Mouse (Mus musculus): ENCODE results near the gene 2010111I01Rik. TPM values are rescaled to one million over a fixed set of nuclear protein-coding genes. Genes with fewer than 3 reads are reported as not detected.

Gene 2010111I01Rik
- polyA plus RNA-seq, 1 experiment from 2014 or later = 30.9 TPM

DNA sequence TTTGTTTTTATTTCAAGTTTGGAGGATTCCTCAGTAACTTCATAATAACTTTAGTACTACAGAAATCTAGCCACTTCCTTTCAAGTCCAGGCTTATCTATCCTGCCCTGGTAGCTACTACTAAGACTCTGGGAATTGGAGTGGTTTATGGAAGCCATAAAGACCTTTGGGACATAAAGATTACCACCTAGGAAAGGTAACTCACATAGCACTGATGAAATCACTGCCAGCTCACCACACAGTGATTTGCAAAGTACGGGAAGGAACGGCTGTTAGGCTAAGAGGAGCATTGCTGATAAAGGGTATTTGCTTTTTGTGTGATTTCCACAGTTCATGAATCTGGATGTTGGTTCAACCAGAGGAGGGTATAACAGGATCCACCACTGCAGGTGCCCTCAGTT, 128.2 kb downstream of the 2010111I01Rik start:
- Histone ChIP-seq H3K9me3 (no peaks in the 10 kb centered on the region), H3K27me3 (no peaks in the 10 kb centered on the region), H3K4me2 (replicated peaks) (no peak overlapping the region), H3K36me3 (no peaks in the 10 kb centered on the region), H3K4me1 (no peaks in the 10 kb centered on the region), H3K27ac (replicated peaks) (no peak overlapping the region), H3K9ac (replicated peaks) (no peak overlapping the region), H3K4me3 (no peak overlapping the region)
- WGBS = 95% methylated on average over 2 of the region's 2 CpGs
- no peak for ATAC-seq (replicated peaks)

DNA sequence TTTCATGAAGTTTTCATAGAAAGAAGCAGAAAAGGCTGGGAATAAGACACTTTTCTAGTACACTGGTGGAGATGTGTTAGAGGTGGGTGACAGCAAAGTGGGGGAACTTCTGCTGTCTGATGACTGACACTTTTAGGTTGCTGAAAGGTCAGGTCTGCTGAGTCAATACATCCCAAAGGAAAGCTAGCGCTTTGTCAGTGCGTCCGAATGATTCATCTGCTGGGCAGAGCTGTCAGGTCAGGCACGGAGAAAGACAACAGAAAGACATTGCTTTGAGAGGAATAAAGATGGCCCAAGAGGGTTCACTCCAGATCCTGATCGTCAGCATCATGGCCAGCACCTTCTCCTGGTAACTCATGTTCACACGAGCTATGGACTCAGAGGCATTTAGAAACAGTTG, 128.9 kb downstream of the 2010111I01Rik start:
- Histone ChIP-seq H3K27me3 (no peaks in the 10 kb centered on the region), H3K9me3 (no peaks in the 10 kb centered on the region), H3K4me1 (no peaks in the 10 kb centered on the region), H3K4me2 (replicated peaks) (no peak overlapping the region), H3K9ac (replicated peaks) (no peak overlapping the region), H3K36me3 (no peaks in the 10 kb centered on the region), H3K27ac (replicated peaks) (no peak overlapping the region), H3K4me3 (no peak overlapping the region)
- ATAC-seq (replicated peaks) = no peak
- 87% methylated on average over 6 of the region's 6 CpGs for WGBS

DNA sequence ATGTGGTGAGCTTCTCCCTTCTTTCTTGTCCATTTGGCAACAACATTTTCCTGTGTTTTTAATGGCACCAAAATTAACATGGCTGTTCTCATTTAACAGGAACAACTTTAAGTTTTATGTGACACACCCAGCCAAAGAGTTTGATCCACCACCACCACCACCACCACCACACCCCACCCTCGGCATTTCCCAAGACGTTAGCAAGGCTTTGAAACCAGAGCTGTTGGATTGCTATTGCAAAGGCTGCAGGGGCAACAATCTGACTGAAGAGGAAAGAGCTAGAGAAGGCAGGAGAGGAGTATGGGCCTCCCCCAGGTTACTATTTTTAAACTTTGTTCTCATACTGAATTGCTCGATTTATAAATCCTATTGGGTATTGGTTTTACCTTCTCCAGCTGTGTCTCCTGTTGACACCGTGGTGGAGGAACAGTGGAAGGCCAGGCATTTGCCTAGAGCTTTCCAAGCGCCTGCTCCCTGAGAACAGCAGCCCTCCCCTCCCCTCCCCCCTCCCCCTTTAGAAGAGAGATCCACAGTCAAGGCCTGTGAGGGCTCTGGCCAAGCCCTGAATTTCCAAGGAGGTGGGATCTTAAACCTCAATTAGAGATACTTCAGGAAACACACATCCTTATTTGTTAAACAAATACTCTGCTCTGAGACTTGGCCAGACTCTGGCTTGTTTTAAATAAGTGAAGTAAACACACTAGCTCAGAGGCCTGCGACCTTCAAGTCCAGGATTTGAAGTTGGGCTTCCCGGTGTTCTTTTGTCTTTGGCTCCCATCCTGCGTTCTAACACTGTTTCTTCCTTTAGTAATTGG, 129.8 kb downstream of the 2010111I01Rik start:
- Histone ChIP-seq H3K4me2 (replicated peaks) (no peak overlapping the region), H3K27me3 (no peaks in the 10 kb centered on the region), H3K4me1 (no peaks in the 10 kb centered on the region), H3K9me3 (no peaks in the 10 kb centered on the region), H3K4me3 (no peak overlapping the region), H3K27ac (replicated peaks) (no peak overlapping the region), H3K36me3 (no peaks in the 10 kb centered on the region), H3K9ac (replicated peaks) (no peak overlapping the region)
- 5% methylated on average over 8 of the region's 8 CpGs for WGBS
- peak; percentile 51 for ATAC-seq (replicated peaks)

DNA sequence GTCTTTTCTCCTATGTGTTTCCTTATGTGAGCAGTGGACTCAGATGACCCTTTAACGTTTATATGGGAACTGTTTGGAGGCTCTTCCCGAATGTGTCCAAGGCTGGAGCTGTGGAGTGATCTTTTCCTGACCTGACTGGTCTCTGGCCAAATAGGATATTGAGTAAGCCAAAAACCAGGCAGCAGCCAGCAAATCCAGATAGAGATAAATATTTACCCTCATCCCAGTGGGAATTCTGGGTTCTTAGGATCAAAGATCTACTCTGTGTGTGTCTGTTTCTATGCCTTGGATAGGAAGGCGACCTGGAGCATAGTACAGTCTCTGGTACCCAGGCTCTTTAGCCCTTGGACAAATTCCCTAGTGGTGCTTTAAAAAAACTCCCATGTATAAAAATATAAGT, 132.1 kb downstream of the 2010111I01Rik start:
- ATAC-seq (replicated peaks) = no peak
- H3K4me3 ChIP-seq = no peak overlapping the region
- no peak overlapping the region for H3K4me2 ChIP-seq (replicated peaks)
- no peak overlapping the region for H3K9ac ChIP-seq (replicated peaks)
- H3K36me3 ChIP-seq = no peaks in the 10 kb centered on the region
- no peaks in the 10 kb centered on the region for H3K4me1 ChIP-seq
- no peak overlapping the region for H3K27ac ChIP-seq (replicated peaks)
- no peaks in the 10 kb centered on the region for H3K27me3 ChIP-seq
- 82% methylated on average over 3 of the region's 3 CpGs for WGBS
- H3K9me3 ChIP-seq = no peaks in the 10 kb centered on the region

DNA sequence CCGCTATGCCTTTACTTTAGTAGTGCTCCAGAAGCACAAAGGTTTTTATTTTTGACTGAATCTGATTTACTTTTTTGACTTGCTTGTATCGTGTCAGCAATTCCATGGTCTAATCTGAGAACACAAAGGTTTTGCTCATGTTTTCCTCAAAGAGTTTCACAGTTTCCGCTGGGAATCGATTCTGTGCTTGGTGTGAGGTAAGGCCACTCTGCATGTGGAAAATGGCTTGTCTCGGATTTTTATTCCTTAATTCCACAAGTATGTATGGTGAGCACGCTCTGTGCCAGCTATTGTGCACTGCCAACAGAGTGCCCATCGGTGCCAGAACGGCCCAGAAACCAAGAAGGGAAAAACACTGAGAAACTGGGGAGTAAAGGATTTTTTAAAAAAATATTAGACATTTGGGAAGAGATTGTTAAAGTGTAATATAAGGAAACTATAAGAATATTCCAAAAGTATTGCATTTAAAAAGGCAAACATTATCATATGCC, 132.8 kb downstream of the 2010111I01Rik start:
- no peaks in the 10 kb centered on the region for H3K4me1 ChIP-seq
- H3K4me2 ChIP-seq (replicated peaks) = no peak overlapping the region
- H3K27ac ChIP-seq (replicated peaks) = no peak overlapping the region
- no peak overlapping the region for H3K4me3 ChIP-seq
- no peaks in the 10 kb centered on the region for H3K9me3 ChIP-seq
- WGBS = 79% methylated on average over 8 of the region's 8 CpGs
- H3K27me3 ChIP-seq = no peaks in the 10 kb centered on the region
- ATAC-seq (replicated peaks) = no peak
- H3K9ac ChIP-seq (replicated peaks) = no peak overlapping the region
- no peaks in the 10 kb centered on the region for H3K36me3 ChIP-seq

DNA sequence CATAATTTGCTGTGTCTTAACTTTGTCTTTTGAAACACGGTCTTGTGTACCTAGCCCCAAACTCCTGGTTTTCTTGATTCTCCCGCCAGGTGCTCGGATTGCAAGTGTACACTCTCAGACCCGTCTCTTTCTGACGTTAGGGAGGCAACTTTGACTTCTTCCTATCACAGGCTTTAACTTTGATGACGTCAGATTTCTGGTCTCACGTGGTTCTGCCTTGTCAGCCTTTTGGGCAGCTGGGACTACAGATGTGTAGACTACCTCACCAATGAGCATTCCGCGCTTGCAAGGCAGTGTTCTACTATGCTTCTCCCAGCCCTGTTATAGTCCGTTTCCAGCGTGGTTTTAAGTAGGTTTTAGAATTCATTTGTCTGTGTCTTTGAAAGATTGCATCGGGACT, 137.1 kb downstream of the 2010111I01Rik start:
- Histone ChIP-seq H3K4me1 (peaks cover 3% of the 10 kb centered on the region; the same call in 1 of the 2 replicates), H3K27me3 (no peaks in the 10 kb centered on the region), H3K9me3 (no peaks in the 10 kb centered on the region), H3K9ac (replicated peaks) (no peak overlapping the region), H3K4me3 (no peak overlapping the region), H3K36me3 (no peaks in the 10 kb centered on the region), H3K27ac (replicated peaks) (no peak overlapping the region), H3K4me2 (replicated peaks) (no peak overlapping the region)
- WGBS = 78% methylated on average over 12 of the region's 12 CpGs
- no peak for ATAC-seq (replicated peaks)

DNA sequence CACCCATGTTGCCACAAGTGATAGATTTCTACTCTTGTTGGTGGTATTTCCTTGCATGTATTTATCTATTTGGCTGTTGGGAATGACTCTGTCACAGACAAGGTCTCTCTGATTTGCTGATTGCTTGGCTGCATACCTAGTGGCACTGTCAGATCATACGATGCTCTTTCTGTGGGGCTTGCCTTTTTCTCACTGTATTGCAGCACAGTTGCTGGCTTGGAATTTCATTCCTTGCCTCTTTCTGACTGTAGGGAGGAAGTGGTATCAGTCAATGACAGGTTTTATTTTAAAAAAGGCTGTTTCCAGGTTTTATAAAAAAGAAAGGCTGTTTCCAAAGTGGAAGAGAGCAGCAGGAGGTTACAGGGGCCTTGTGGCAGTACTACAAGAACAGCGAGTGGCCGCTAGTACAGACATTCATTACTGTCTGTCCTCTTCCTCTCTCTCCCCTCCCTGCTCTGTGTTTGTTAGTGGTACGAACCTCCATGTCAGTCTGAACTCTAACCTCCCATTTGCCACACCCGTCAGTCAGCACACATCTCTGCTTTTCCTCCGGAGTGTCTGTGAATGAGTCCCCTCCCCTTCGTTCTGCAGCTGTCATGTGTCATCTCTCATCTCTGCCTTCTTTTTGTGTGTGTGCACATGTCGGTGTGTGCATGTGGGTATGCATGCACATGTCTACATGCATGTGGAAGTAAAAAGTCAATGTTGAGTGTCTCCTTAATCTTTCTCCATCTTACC, 138.3 kb downstream of the 2010111I01Rik start:
- Histone ChIP-seq H3K9me3 (no peaks in the 10 kb centered on the region), H3K36me3 (no peaks in the 10 kb centered on the region), H3K27me3 (no peaks in the 10 kb centered on the region), H3K9ac (replicated peaks) (no peak overlapping the region), H3K4me3 (no peak overlapping the region), H3K4me1 (peaks cover 3% of the 10 kb centered on the region; the same call in 1 of the 2 replicates), H3K4me2 (replicated peaks) (no peak overlapping the region), H3K27ac (replicated peaks) (no peak overlapping the region)
- no peak for ATAC-seq (replicated peaks)
- WGBS = 70% methylated on average over 8 of the region's 8 CpGs

DNA sequence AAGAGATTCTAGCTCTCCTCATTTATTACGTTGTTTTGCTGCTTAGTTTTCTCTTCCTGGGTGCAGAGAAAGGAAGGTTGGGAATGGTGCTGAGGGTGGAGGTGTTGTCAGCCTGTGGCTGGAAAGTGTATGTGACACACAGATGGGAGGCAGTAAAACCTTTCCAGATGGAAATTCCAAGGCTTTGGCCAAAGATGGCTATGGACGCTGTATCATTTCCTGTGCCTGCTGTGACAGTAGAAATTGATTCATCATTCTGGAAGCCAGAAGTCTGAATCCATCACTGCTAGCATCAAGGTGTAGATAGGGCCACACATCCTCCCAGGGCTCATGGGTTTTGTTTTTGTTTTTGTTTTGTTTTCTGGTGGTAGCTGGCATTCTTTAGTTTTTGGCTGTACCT, 141.9 kb downstream of the 2010111I01Rik start:
- Histone ChIP-seq H3K27ac (replicated peaks) (no peak overlapping the region), H3K9me3 (no peaks in the 10 kb centered on the region), H3K4me1 (peaks cover 3% of the 10 kb centered on the region; the same call in 1 of the 2 replicates), H3K27me3 (no peaks in the 10 kb centered on the region), H3K9ac (replicated peaks) (no peak overlapping the region), H3K4me3 (no peak overlapping the region), H3K36me3 (no peaks in the 10 kb centered on the region), H3K4me2 (replicated peaks) (no peak overlapping the region)
- ATAC-seq (replicated peaks) = no peak
- 90% methylated on average over 2 of the region's 2 CpGs for WGBS

DNA sequence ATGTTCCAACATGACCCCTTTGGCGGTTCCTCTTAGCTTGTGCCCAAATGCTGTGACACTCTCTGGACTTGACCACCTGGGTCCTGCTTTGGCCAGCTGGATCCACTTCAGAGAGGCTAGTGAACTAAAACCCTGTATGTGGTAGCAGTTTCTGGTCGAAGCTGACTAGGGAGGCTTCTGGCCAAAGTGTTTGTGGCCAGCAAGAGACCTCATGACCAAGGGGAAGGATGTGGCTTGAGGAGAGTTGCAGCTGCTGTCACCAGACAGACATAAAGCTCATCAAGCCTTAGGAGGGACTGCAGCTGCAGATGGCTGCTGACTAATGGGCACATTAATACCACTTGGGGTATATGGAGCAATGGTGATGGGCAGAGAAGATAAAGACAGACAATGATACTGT, 143.9 kb downstream of the 2010111I01Rik start:
- Histone ChIP-seq H3K27ac (replicated peaks) (no peak overlapping the region), H3K4me1 (peaks cover 16% of the 10 kb centered on the region), H3K36me3 (no peaks in the 10 kb centered on the region), H3K4me2 (replicated peaks) (no peak overlapping the region), H3K9me3 (no peaks in the 10 kb centered on the region), H3K27me3 (no peaks in the 10 kb centered on the region), H3K4me3 (no peak overlapping the region), H3K9ac (replicated peaks) (no peak overlapping the region)
- ATAC-seq (replicated peaks) = no peak
- WGBS = 79% methylated on average over 2 of the region's 2 CpGs

DNA sequence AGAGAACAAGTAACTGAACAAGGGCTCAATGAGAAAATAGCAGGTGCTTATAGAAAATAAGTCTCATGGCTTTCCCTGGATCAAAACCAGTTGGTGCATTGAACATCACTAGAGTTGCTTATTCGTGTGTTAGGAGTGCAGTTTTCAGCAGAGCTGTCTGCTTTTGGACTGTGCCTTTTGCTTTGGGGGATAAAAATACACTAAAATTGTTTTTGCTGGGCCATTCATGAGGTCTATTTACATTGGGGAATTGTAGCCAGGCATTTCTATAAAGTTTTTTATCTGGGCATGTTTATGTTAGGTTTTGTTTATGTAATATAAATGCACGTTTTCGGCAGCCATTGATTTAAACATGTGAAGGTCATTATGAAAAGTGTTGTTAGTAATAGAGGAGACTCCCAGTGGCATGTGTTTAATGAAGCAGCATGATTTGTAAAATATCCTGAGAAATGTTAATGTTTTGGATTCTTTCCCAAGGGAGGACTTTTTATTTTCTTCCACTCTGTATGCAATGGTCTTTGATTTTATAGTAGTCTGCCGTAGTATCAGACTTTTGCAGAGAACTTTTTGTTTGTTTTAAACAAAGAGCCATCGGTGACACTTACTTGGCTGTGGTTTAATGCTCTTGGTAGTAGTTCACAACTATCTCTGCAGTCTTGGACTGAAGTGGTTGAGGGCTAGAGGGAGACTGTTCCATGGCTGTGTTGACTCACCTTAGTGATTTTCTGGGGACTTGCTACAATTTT, 146.8 kb downstream of the 2010111I01Rik start:
- 53% methylated on average over 5 of the region's 5 CpGs for WGBS
- Histone ChIP-seq H3K9ac (replicated peaks) (no peak overlapping the region), H3K4me1 (peaks cover 16% of the 10 kb centered on the region), H3K27me3 (no peaks in the 10 kb centered on the region), H3K4me3 (no peak overlapping the region), H3K9me3 (no peaks in the 10 kb centered on the region), H3K36me3 (no peaks in the 10 kb centered on the region), H3K27ac (replicated peaks) (no peak overlapping the region), H3K4me2 (replicated peaks) (no peak overlapping the region)
- no peak for ATAC-seq (replicated peaks)

DNA sequence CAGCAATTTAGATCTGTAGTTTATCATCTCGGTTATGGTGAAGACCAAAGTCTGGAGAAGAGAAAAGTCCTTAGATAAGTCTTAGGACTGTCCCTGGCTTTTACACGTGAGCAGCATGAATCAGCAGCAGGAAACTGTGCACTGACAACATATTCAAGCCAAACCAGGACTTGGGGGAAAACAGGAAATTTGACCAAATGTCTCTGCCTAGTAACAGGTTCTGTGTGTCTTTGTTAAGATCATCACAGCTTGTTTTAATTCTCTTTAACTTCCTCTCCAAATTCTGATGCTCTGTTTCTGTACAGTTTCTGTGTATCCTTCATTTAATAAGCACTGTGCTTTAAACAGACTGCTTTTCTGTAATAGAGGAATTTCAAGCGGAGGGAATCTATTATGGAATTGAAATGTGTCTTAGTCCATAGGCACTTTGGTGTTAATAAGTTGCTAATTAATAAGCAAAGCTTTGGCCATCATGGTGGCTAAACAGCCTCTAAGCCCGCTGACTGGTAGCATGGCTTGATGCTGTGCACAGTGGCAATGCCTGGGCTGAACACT, 147.4 kb downstream of the 2010111I01Rik start:
- Histone ChIP-seq H3K36me3 (no peaks in the 10 kb centered on the region), H3K27ac (replicated peaks) (no peak overlapping the region), H3K4me1 (peaks cover 16% of the 10 kb centered on the region), H3K9ac (replicated peaks) (no peak overlapping the region), H3K4me3 (no peak overlapping the region), H3K4me2 (replicated peaks) (no peak overlapping the region), H3K27me3 (no peaks in the 10 kb centered on the region), H3K9me3 (no peaks in the 10 kb centered on the region)
- WGBS = 54% methylated on average over 4 of the region's 4 CpGs
- ATAC-seq (replicated peaks) = no peak
